Mouse (Mus musculus) embryonic facial prominence, embryonic 10.5 days (tissue): ENCODE results near the gene Adgra1. TPM values are rescaled to one million over a fixed set of nuclear protein-coding genes. Genes with fewer than 3 reads are reported as not detected.

Source experiments
- DNase-seq: peaks from one replicate; pipeline ENCODE4 v3.0.0-alpha.2; 2017; ENCODE audit warnings: low spot score
- H3K27ac ChIP-seq: fragments of 300-500 bp; sonication (generic); replicated peaks from 2 replicates; pipeline ENCODE4 v1.5.1; 2016; ENCODE audit warnings: mild to moderate bottlenecking
- H3K27me3 ChIP-seq: fragments of 300-500 bp; sonication (generic); replicated peaks from 2 replicates; pipeline ENCODE4 v1.6.1; 2016; ENCODE audit warnings: low read depth, mild to moderate bottlenecking; ENCODE audit not compliant: poor library complexity, severe bottlenecking
- H3K36me3 ChIP-seq: fragments of 300-500 bp; sonication (generic); replicated peaks from 2 replicates; pipeline ENCODE4 v1.6.1; 2016; ENCODE audit warnings: mild to moderate bottlenecking, moderate library complexity
- H3K4me1 ChIP-seq: fragments of 300-500 bp; sonication (generic); 2 replicates; pipeline ENCODE4 v1.6.1; 2016
- H3K4me3 ChIP-seq: fragments of 300-500 bp; sonication (generic); 2 replicates; pipeline ENCODE4 v1.5.1; 2016; ENCODE audit warnings: mild to moderate bottlenecking, moderate library complexity
- H3K9me3 ChIP-seq: fragments of 300-500 bp; sonication (generic); 2 replicates; pipeline ENCODE4 v1.6.1; 2016; ENCODE audit warnings: mild to moderate bottlenecking
- WGBS: fragments of 180-500 bp; shearing (Covaris S2); methylation state at CpG from one replicate; pipeline ENCODE4 v1.1.7; 2016; 5-methylcytosine and 5-hydroxymethylcytosine counted together
- polyA plus RNA-seq: library from polyadenylated mRNA; unstranded; fragments of >200 nt; fragmentation: Nextera tagmentation; extraction: Ambion mirVana; gene quantifications from 2 replicates; pipeline ENCODE4 v1.2.1, GENCODE M21; 2016

Gene Adgra1
- polyA plus RNA-seq, 1 experiment from 2014 or later = 1.00 TPM

DNA sequence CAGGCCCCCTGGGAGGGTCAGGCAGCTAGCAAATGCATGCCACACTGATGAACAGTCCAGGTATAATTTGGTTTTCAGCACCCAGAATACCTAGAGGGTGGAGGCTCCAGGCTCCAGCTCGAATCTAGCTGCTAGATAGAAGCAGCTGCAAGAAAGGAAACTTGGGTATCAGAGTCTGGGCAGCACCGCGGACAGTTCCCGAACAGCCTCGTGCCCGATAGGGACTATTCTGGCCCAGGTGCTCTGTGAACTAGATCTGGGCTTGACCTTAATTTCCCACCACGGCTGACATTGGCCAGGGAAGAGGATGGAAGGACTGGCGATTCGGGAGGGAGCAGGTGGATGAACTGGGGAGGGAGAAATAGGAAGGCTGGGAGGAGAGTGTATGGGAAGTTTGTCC lies 6.3 kb upstream of the Adgra1 start:
- peak; percentile 64 for DNase-seq
- Histone ChIP-seq H3K36me3 (no peaks in the 10 kb centered on the region), H3K27me3 (peaks cover 18% of the 10 kb centered on the region), H3K4me3 (no peak overlapping the region), H3K9me3 (no peaks in the 10 kb centered on the region), H3K27ac (no peak overlapping the region), H3K4me1 (peaks cover 11% of the 10 kb centered on the region)
- WGBS = 12% methylated on average over 9 of the region's 9 CpGs

- peak overlapping the region; percentile 45 for H3K4me3 ChIP-seq
- peaks cover 33% of the 10 kb centered on the region for H3K4me1 ChIP-seq
- no peak for DNase-seq
- H3K9me3 ChIP-seq = no peaks in the 10 kb centered on the region
- no peaks in the 10 kb centered on the region for H3K36me3 ChIP-seq
- no peak overlapping the region for H3K27ac ChIP-seq
- H3K27me3 ChIP-seq = peaks cover 53% of the 10 kb centered on the region
- 30% methylated on average over 5 of the region's 5 CpGs for WGBS
Observed at GRCm38 (mm10) chr7:139833532-139833931, 442 bp upstream of the Adgra1 start.

DNA sequence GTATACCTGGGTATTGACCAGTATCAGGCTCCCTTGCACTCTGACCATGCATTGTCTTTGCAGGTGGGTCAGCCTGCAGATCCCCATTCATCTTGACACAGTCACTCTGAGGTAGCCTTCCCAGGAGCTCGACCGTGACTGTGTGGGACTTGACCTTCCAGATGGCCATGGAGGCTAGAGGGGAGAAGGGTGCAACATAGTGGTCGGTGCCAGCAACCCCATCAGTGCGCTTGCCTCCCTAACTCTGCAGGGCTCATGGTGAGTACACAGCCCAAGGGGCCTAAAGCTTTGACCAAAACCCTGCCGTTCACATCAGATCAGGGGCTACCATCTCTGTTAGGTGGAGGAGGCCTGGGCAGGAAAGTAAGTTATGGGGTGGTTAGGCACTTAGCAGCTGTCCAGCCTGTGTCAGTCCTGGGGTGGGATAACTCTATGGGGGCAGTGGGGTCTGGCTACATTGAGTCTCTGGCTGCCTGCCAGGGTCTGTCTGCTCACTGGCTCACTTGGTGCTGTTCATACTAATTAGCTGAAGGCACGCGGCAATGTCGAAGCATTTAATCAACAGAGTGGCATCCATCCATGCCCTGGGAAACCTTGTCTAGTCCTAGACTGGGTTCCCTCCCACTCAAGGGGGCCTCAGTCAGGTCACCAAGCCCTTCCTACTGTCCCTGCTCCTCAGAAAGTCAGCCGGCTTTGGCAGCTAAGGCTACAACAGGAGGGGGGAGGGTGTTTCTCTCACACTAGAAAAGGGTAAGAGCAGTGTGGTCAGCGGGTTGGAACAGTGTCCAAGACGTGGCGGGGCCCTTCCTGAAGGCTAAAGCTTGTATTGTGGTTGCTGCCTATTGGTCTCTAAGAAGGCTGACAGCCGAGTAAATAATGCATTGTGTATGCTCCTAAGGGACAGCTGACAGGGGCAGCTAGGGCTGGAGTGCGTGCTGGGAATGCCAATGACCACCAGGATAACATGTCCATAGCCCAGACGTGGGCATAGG lies 1.5 kb downstream of the Adgra1 start:
- Histone ChIP-seq H3K4me3 (no peak overlapping the region), H3K9me3 (no peaks in the 10 kb centered on the region), H3K27ac (no peak overlapping the region; the same call in 1 of the 2 replicates), H3K4me1 (peaks cover 27% of the 10 kb centered on the region), H3K27me3 (peaks cover 53% of the 10 kb centered on the region), H3K36me3 (no peaks in the 10 kb centered on the region)
- no peak for DNase-seq
- WGBS = 60% methylated on average over 15 of the region's 15 CpGs

- 89% methylated on average over 11 of the region's 11 CpGs for WGBS
- Histone ChIP-seq H3K27ac (no peak overlapping the region), H3K36me3 (no peaks in the 10 kb centered on the region), H3K4me1 (peaks cover 6% of the 10 kb centered on the region), H3K4me3 (no peak overlapping the region), H3K27me3 (peaks cover 10% of the 10 kb centered on the region), H3K9me3 (no peaks in the 10 kb centered on the region)
- DNase-seq = no peak
Observed at GRCm38 (mm10) chr7:139840443-139841168, 6.6 kb downstream of the Adgra1 start.

DNA sequence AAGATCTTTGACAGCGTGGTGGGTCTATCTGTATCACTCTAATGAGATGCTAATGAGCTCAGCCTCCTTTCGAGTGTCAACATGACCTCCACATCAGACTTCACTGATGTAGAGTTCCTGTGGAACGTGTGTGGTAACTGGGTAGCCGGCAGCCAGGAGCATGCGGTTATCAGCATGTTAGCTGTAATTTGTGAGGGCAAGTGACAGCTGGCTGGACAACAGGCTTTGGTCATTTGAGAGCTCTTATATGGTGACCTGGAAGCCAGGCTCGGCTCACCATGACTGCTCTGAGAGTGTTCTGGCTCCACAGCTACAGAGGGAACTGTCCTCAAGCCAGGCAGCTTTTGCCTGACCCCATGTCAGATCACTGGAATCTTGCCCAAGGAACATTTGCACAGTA lies 8.4 kb downstream of the Adgra1 start:
- Histone ChIP-seq H3K27ac (no peak overlapping the region), H3K4me1 (peaks cover 4% of the 10 kb centered on the region), H3K9me3 (no peaks in the 10 kb centered on the region), H3K27me3 (no peaks in the 10 kb centered on the region), H3K36me3 (no peaks in the 10 kb centered on the region), H3K4me3 (no peak overlapping the region)
- 76% methylated on average over 6 of the region's 6 CpGs for WGBS
- DNase-seq = no peak

- Histone ChIP-seq H3K4me1 (peaks cover 4% of the 10 kb centered on the region), H3K4me3 (no peak overlapping the region), H3K36me3 (no peaks in the 10 kb centered on the region), H3K9me3 (no peaks in the 10 kb centered on the region), H3K27me3 (no peaks in the 10 kb centered on the region), H3K27ac (no peak overlapping the region)
- DNase-seq = no peak
- WGBS = 55% methylated on average over 5 of the region's 5 CpGs
Observed at GRCm38 (mm10) chr7:139843140-139843539, 9.2 kb downstream of the Adgra1 start.

GRCm38 (mm10) chr7:139843776-139844175 lies 9.8 kb downstream of the Adgra1 start:
- no peaks in the 10 kb centered on the region for H3K27me3 ChIP-seq
- peaks cover 4% of the 10 kb centered on the region for H3K4me1 ChIP-seq
- DNase-seq = no peak
- no peak overlapping the region for H3K4me3 ChIP-seq
- H3K9me3 ChIP-seq = no peaks in the 10 kb centered on the region
- 52% methylated on average over 5 of the region's 5 CpGs for whole genome bisulfite sequencing
- H3K27ac ChIP-seq = no peak overlapping the region
- no peaks in the 10 kb centered on the region for H3K36me3 ChIP-seq

- no peaks in the 10 kb centered on the region for H3K27me3 ChIP-seq
- H3K36me3 ChIP-seq = no peaks in the 10 kb centered on the region
- no peak for DNase-seq
- H3K27ac ChIP-seq = no peak overlapping the region
- no peaks in the 10 kb centered on the region for H3K9me3 ChIP-seq
- H3K4me3 ChIP-seq = no peak overlapping the region
- H3K4me1 ChIP-seq = peaks cover 10% of the 10 kb centered on the region
- WGBS = 85% methylated on average over 2 of the region's 2 CpGs
Observed at GRCm38 (mm10) chr7:139845101-139845500, 11.1 kb downstream of the Adgra1 start.

DNA sequence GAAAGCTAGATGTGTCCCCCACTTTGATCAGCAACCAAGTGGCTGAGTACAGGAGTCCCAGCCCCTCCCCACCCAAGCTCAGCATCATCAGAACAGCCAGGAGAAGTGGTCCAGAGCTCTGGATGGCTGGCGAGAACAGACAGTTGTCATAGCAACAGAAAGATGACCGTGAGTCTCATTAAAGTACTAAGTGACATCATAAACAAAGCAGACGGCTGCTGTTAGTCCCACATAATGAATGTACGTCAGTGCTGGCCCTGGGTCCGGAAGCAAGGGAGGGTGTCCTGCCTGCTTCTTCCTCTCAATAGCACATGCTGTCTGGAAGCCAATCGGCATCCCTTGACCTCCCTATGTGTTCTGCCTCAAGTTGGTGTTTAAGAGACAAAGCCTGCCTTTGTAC lies 16.2 kb downstream of the Adgra1 start:
- Histone ChIP-seq H3K27me3 (no peaks in the 10 kb centered on the region), H3K27ac (no peak overlapping the region), H3K9me3 (no peaks in the 10 kb centered on the region), H3K4me1 (peaks cover 13% of the 10 kb centered on the region), H3K4me3 (no peak overlapping the region), H3K36me3 (no peaks in the 10 kb centered on the region)
- 32% methylated on average over 6 of the region's 6 CpGs for WGBS
- peak; percentile 16 for DNase-seq

- no peak overlapping the region for H3K27ac ChIP-seq
- H3K4me3 ChIP-seq = no peak overlapping the region
- no peaks in the 10 kb centered on the region for H3K36me3 ChIP-seq
- 59% methylated on average over 5 of the region's 5 CpGs for WGBS
- no peaks in the 10 kb centered on the region for H3K9me3 ChIP-seq
- H3K27me3 ChIP-seq = no peaks in the 10 kb centered on the region
- peaks cover 13% of the 10 kb centered on the region for H3K4me1 ChIP-seq
- DNase-seq = no peak
Observed at GRCm38 (mm10) chr7:139850677-139851076, 16.7 kb downstream of the Adgra1 start.

DNA sequence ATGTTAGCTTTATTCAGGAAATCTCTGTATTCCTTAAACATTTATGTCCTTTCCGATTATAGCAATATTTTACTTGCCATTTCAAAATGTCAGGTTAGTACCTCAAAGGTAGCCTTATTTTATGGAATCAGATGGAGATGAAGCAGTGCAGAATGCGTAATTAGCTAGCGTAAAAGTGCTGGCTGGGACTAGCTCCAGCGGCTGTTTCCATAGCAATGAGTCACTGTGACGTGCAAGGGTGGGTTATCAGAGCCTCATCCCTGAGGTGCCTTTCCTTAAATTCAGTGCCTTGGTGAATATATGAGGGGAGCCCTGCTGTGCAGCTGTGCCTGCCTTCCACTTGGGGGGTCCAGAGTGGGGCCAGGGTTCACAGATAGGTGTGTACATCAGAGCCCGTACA lies 17.1 kb downstream of the Adgra1 start:
- Histone ChIP-seq H3K36me3 (no peaks in the 10 kb centered on the region), H3K4me1 (peaks cover 13% of the 10 kb centered on the region), H3K4me3 (no peak overlapping the region), H3K27me3 (no peaks in the 10 kb centered on the region), H3K9me3 (no peaks in the 10 kb centered on the region), H3K27ac (no peak overlapping the region)
- no peak for DNase-seq
- 77% methylated on average over 6 of the region's 6 CpGs for WGBS

GRCm38 (mm10) chr7:139855261-139855660 lies 21.3 kb downstream of the Adgra1 start:
- Histone ChIP-seq H3K27me3 (no peaks in the 10 kb centered on the region), H3K4me3 (no peak overlapping the region), H3K4me1 (peaks cover 5% of the 10 kb centered on the region), H3K9me3 (no peaks in the 10 kb centered on the region), H3K27ac (no peak overlapping the region), H3K36me3 (no peaks in the 10 kb centered on the region)
- WGBS = 78% methylated on average over 11 of the region's 11 CpGs
- DNase-seq = no peak

DNA sequence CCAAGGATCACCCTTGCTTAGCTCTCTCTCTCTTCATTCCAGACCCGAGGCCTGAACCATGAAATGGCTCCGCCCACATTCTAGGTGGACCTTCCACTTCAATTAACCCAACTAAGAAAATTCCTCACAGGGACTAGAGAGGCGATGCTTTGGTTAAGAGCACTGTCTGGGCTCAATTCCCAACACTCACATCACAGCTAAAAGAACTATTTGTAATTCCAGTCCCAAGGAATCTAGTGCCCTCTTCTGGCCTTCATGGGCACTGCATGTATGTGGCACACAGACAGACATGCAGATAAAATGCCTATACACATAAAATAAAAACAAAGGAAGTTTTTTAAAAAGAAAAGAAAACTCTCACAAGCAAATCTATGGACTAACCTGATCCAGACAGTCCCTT lies 27.4 kb downstream of the Adgra1 start:
- no peaks in the 10 kb centered on the region for H3K9me3 ChIP-seq
- H3K27me3 ChIP-seq = no peaks in the 10 kb centered on the region
- no peaks in the 10 kb centered on the region for H3K4me1 ChIP-seq
- 24% methylated on average over 3 of the region's 3 CpGs for WGBS
- peak; percentile 67 for DNase-seq
- no peak overlapping the region for H3K4me3 ChIP-seq
- H3K36me3 ChIP-seq = no peaks in the 10 kb centered on the region
- H3K27ac ChIP-seq = no peak overlapping the region
